Mouse (Mus musculus) heart, adult 2 months (tissue): ENCODE results near the gene Rlim.

Experiments used
- CTCF ChIP-seq: fragments of 200-600 bp; IDR thresholded peaks from 2 replicates; pipeline ENCODE4 v1.8.1; 2022; ENCODE audit warnings: antibody characterized with exemption, mild to moderate bottlenecking, moderate library complexity
- POLR2A ChIP-seq: fragments of 200-500 bp; IDR thresholded peaks from 2 replicates; pipeline ENCODE4 v1.6.1; 2011; ENCODE audit warnings: mild to moderate bottlenecking, low read depth, low read length, control low read depth; ENCODE audit not compliant: insufficient read depth

GRCm38 (mm10) chrX:103981169-103981689, at the start of gene Rlim:
- TF ChIP-seq CTCF (no peak), POLR2A (peak; percentile 81)
